9 mouse cellular contexts compared by ENCODE assay signal in genomic region chr8:125253505-125254180, GRCm38 (mm10).
DNase-seq lines count a peak whose midpoint lies in the region; ATAC-seq and TF ChIP-seq lines count a peak whose summit lies in the region.
"Had no signal": no experiment of that assay in that cellular context is flagged by ENCODE, and none has a peak within 500 bp of the region (broad histone marks: within the 10 kb centered on the region; RNA-seq: fewer than 3 reads in every experiment).

No protein-coding gene starts in this region.

- no peak for TF ChIP-seq CTCF in cerebellum, adult 2 months (IDR thresholded peaks at IDR 0.05; ENCODE audit: borderline replicate concordance, insufficient read depth, low read depth, low read length)
- no peak for TF ChIP-seq CTCF in CH12.LX (conservative IDR thresholded peaks at IDR 0.05 in 1 of 2, IDR thresholded peaks at IDR 0.05 in 1 of 2; ENCODE audit: low read depth in 2 of 2, low read length in 2 of 2)
- no peak for TF ChIP-seq CTCF in liver, embryonic 14.5 days (IDR thresholded peaks at IDR 0.05; ENCODE audit: low read depth)

- no peaks in the 10 kb centered on the region for H3K27me3 ChIP-seq in cerebellum, adult 2 months (ENCODE audit: control insufficient read depth, insufficient read depth, low read length)
- H3K27me3 ChIP-seq in CH12.LX (replicated peaks): no peaks in the 10 kb centered on the region
- H3K27me3 ChIP-seq in forebrain, embryonic 15.5 days: no peaks in the 10 kb centered on the region
- H3K27me3 ChIP-seq in liver, embryonic 14.5 days (ENCODE audit: control insufficient read depth, insufficient read depth, low read length): no peaks in the 10 kb centered on the region
- H3K27me3 ChIP-seq in neural tube, embryonic 12.5 days (replicated peaks): no peaks in the 10 kb centered on the region

- H3K9ac ChIP-seq in CH12.LX (ENCODE audit: insufficient read depth, low read depth): no peak overlapping the region
- H3K9ac ChIP-seq in forebrain, embryonic 15.5 days (replicated peaks): peak overlapping the region; percentile 63; the same call in 1 of the 2 replicates
- H3K9ac ChIP-seq in liver, embryonic 14.5 days (replicated peaks): no peak overlapping the region
- peak overlapping the region; percentile 60; the same call in 1 of the 2 replicates for H3K9ac ChIP-seq in neural tube, embryonic 12.5 days

- no peak for TF ChIP-seq RAD21 in CH12.LX (IDR thresholded peaks at IDR 0.05; ENCODE audit: low read depth, low read length)

- dilution Hi-C loops in CH12.LX (cut with MboI; ENCODE audit: extremely low pct_ligation_motif_present, extremely low pct_unique_long_range_greater_than_20kb, low sequenced_read_pairs): no loop called here

- TF ChIP-seq EP300 in CH12.LX (IDR thresholded peaks at IDR 0.05; ENCODE audit: low read length): no peak
- TF ChIP-seq EP300 in liver, embryonic 14.5 days (IDR thresholded peaks at IDR 0.05; ENCODE audit: low read depth): no peak

- no peaks in the 10 kb centered on the region for H3K79me2 ChIP-seq in CH12.LX (replicated peaks; ENCODE audit: control insufficient read depth, extremely low read depth, insufficient read depth, poor library complexity, severe bottlenecking)

- no peak for TF ChIP-seq POLR2A in cerebellum, adult 2 months (IDR thresholded peaks at IDR 0.05; ENCODE audit: borderline replicate concordance, insufficient read depth, low read length)
- TF ChIP-seq POLR2A in CH12.LX (IDR thresholded peaks at IDR 0.05; ENCODE audit: low read depth, low read length): no peak

- peak; percentile 53 for ATAC-seq in forebrain, embryonic 15.5 days (replicated peaks)
- ATAC-seq in liver, embryonic 14.5 days (ENCODE audit: insufficient read depth): peak; percentile 31; the same call in 1 of the 2 replicates
- peak; percentile 25; the same call in 1 of the 2 replicates for ATAC-seq in neural tube, embryonic 12.5 days (ENCODE audit: low FRiP score, low read depth)

- 31% methylated on average over 10 of the region's 10 CpGs for WGBS in cerebellum, adult 2 months
- 22% methylated on average over 10 of the region's 10 CpGs for WGBS in forebrain, embryonic 15.5 days
- WGBS in liver, embryonic 14.5 days (ENCODE audit: insufficient replicate concordance): 41% methylated on average over 10 of the region's 10 CpGs
- WGBS in neural tube, embryonic 12.5 days: 38% methylated on average over 10 of the region's 10 CpGs

- in situ Hi-C loops in CH12.LX (cut with MboI; ENCODE audit: low pct_ligation_motif_present, low pct_unique_long_range_greater_than_20kb, low sequenced_read_pairs): no loop called here

- H3K9me3 ChIP-seq in CH12.LX (replicated peaks; ENCODE audit: low read length): peaks cover 3% of the 10 kb centered on the region
- no peaks in the 10 kb centered on the region for H3K9me3 ChIP-seq in forebrain, embryonic 15.5 days
- H3K9me3 ChIP-seq in liver, embryonic 14.5 days (ENCODE audit: control insufficient read depth, low read length): no peaks in the 10 kb centered on the region
- no peaks in the 10 kb centered on the region for H3K9me3 ChIP-seq in neural tube, embryonic 12.5 days

- peak overlapping the region; percentile 57 for H3K27ac ChIP-seq in cerebellum, adult 2 months (ENCODE audit: insufficient read depth, low read length)
- no peak overlapping the region for H3K27ac ChIP-seq in CH12.LX (ENCODE audit: insufficient read depth, low read depth)
- peak overlapping the region; percentile 95 for H3K27ac ChIP-seq in forebrain, embryonic 15.5 days (replicated peaks)
- H3K27ac ChIP-seq in liver, embryonic 14.5 days: no peak overlapping the region
- peak overlapping the region; percentile 67 for H3K27ac ChIP-seq in neural tube, embryonic 12.5 days

- no peaks in the 10 kb centered on the region for H3K36me3 ChIP-seq in CH12.LX (replicated peaks in 1 of 2; ENCODE audit: control insufficient read depth in 1 of 2, insufficient read depth in 1 of 2, low read length in 1 of 2)
- H3K36me3 ChIP-seq in forebrain, embryonic 15.5 days: no peaks in the 10 kb centered on the region
- no peaks in the 10 kb centered on the region for H3K36me3 ChIP-seq in liver, embryonic 14.5 days (replicated peaks; ENCODE audit: control insufficient read depth, insufficient read depth, low read depth)
- H3K36me3 ChIP-seq in neural tube, embryonic 12.5 days: no peaks in the 10 kb centered on the region
- H3K36me3 ChIP-seq: G1E had no signal

- H3K4me2 ChIP-seq in CH12.LX (ENCODE audit: insufficient read depth, low read depth, poor library complexity, severe bottlenecking): no peak overlapping the region
- peak overlapping the region; percentile 86 for H3K4me2 ChIP-seq in forebrain, embryonic 15.5 days (replicated peaks)
- H3K4me2 ChIP-seq in liver, embryonic 14.5 days (ENCODE audit: low read depth): peak overlapping the region; percentile 35; the same call in 1 of the 2 replicates
- H3K4me2 ChIP-seq in neural tube, embryonic 12.5 days (replicated peaks): peak overlapping the region; percentile 72

- H3K4me1 ChIP-seq in cerebellum, adult 2 months (ENCODE audit: control insufficient read depth, insufficient read depth, low read length): no peaks in the 10 kb centered on the region; the same call in 1 of the 2 replicates
- H3K4me1 ChIP-seq in CH12.LX (ENCODE audit: control insufficient read depth in 1 of 2, insufficient read depth in 2 of 2): peaks cover 0 to 4% of the 10 kb centered on the region in 2 experiments; a peak in 2 of 4 replicates
- peaks cover 24% of the 10 kb centered on the region for H3K4me1 ChIP-seq in forebrain, embryonic 15.5 days
- no peaks in the 10 kb centered on the region for H3K4me1 ChIP-seq in liver, embryonic 14.5 days (replicated peaks; ENCODE audit: control insufficient read depth in 2 of 2, insufficient read depth in 2 of 2, low read length in 1 of 2)
- H3K4me1 ChIP-seq in neural tube, embryonic 12.5 days: peaks cover 20% of the 10 kb centered on the region

- peak overlapping the region; percentile 66 for H3K4me3 ChIP-seq in cerebellum, adult 2 months (replicated peaks; ENCODE audit: insufficient read depth, low read depth, low read length)
- no peak overlapping the region for H3K4me3 ChIP-seq in CH12.LX (replicated peaks in 1 of 3; ENCODE audit: low read depth in 2 of 3, low read length in 2 of 3, poor library complexity in 1 of 3)
- H3K4me3 ChIP-seq in forebrain, embryonic 15.5 days: peak overlapping the region; percentile 48
- no peak overlapping the region for H3K4me3 ChIP-seq in liver, embryonic 14.5 days (ENCODE audit: insufficient read depth in 1 of 2, low read depth in 2 of 2, low read length in 2 of 2)
- no peak overlapping the region for H3K4me3 ChIP-seq in neural tube, embryonic 12.5 days

- DNase-seq in cerebellum, adult 2 months: peak; percentile 22 to 27
- no peak for DNase-seq in cerebellum, adult 8-10 months
- DNase-seq in CH12.LX (ENCODE audit: extremely low read depth): peak; percentile 21
- peak in 1 of 3 experiments; percentile 9 for DNase-seq in liver, embryonic 14.5 days (ENCODE audit: low read depth in 3 of 3, low spot score in 3 of 3)
- no peak for DNase-seq in ovary, postnatal 36 days (ENCODE audit: low spot score)
- DNase-seq in yolk sac, embryonic 10.5 days (ENCODE audit: low spot score): no peak

TF ChIP-seq in CH12.LX, 34 proteins besides CTCF, POLR2A, EP300 and RAD21:
- TF ChIP-seq RCOR1 (conservative IDR thresholded peaks at IDR 0.05; ENCODE audit: low read depth, low read length): no peak

Comparison
In these comparisons a context has a peak if more than half of its experiments do, and no peak if none do; other contexts are left out.
1. DNase-seq: peak in cerebellum, adult 2 months (2 of 2) and CH12.LX (single experiment); none in cerebellum, adult 8-10 months (single experiment), ovary, postnatal 36 days (single experiment) and yolk sac, embryonic 10.5 days (single experiment).
2. H3K27ac ChIP-seq: peak in cerebellum, adult 2 months (single experiment), forebrain, embryonic 15.5 days (single experiment) and neural tube, embryonic 12.5 days (single experiment); none in CH12.LX (single experiment) and liver, embryonic 14.5 days (single experiment).
3. H3K4me3 ChIP-seq: peak in cerebellum, adult 2 months (single experiment) and forebrain, embryonic 15.5 days (single experiment); none in CH12.LX (0 of 3), liver, embryonic 14.5 days (0 of 2) and neural tube, embryonic 12.5 days (single experiment).
4. H3K9ac ChIP-seq: peak in forebrain, embryonic 15.5 days (single experiment) and neural tube, embryonic 12.5 days (single experiment); none in CH12.LX (single experiment) and liver, embryonic 14.5 days (single experiment).
5. Peak in every context shown above with its lines, with median percentiles within 50 percentile points of each other: ATAC-seq.